Mouse (Mus musculus): ENCODE measurements around the gene Pdzrn3. TPM values are rescaled to one million over a fixed set of nuclear protein-coding genes. Genes with fewer than 3 reads are reported as not detected.

Pdzrn3 gene
- polyA plus RNA-seq, 1 experiment = 2.8 TPM

- WGBS = 97% methylated on average over 8 of the region's 8 CpGs
- no peak overlapping the region for H3K27ac ChIP-seq (ENCODE audit: control insufficient read depth, insufficient read depth, low read length)
- H3K27me3 ChIP-seq (ENCODE audit: control insufficient read depth, insufficient read depth, low read length) = no peaks in the 10 kb centered on the region
- no peak for DNase-seq
- H3K4me1 ChIP-seq (replicated peaks; ENCODE audit: control insufficient read depth, insufficient read depth, low read length) = no peaks in the 10 kb centered on the region
- no peak for TF ChIP-seq POLR2A (IDR thresholded peaks at IDR 0.05; ENCODE audit: control insufficient read depth, extremely low read depth, insufficient read depth, low read length, poor library complexity)
- TF ChIP-seq CTCF (IDR thresholded peaks at IDR 0.05; ENCODE audit: borderline replicate concordance, control insufficient read depth, extremely low read depth, insufficient read depth, low read length, poor library complexity) = no peak
- H3K36me3 ChIP-seq (ENCODE audit: control insufficient read depth, insufficient read depth, low read length) = no peaks in the 10 kb centered on the region
- no peak overlapping the region for H3K4me3 ChIP-seq (ENCODE audit: control insufficient read depth, insufficient read depth, low read length)
Observed at GRCm38 (mm10) chr6:101301154-101301553, 76.5 kb downstream of the Pdzrn3 start.

GRCm38 (mm10) chr6:101299434-101299833 is 78.3 kb downstream of the Pdzrn3 start:
- no peaks in the 10 kb centered on the region for H3K36me3 ChIP-seq (ENCODE audit: control insufficient read depth, insufficient read depth, low read length)
- no peak overlapping the region for H3K4me3 ChIP-seq (ENCODE audit: control insufficient read depth, insufficient read depth, low read length)
- H3K4me1 ChIP-seq (replicated peaks; ENCODE audit: control insufficient read depth, insufficient read depth, low read length) = no peaks in the 10 kb centered on the region
- no peaks in the 10 kb centered on the region for H3K27me3 ChIP-seq (ENCODE audit: control insufficient read depth, insufficient read depth, low read length)
- no peak for DNase-seq
- no peak overlapping the region for H3K27ac ChIP-seq (ENCODE audit: control insufficient read depth, insufficient read depth, low read length)
- no peak for TF ChIP-seq CTCF (IDR thresholded peaks at IDR 0.05; ENCODE audit: borderline replicate concordance, control insufficient read depth, extremely low read depth, insufficient read depth, low read length, poor library complexity)
- TF ChIP-seq POLR2A (IDR thresholded peaks at IDR 0.05; ENCODE audit: control insufficient read depth, extremely low read depth, insufficient read depth, low read length, poor library complexity) = no peak
- 58% methylated on average over 2 of the region's 2 CpGs for WGBS

GRCm38 (mm10) chr6:101297563-101298520 is 79.9 kb downstream of the Pdzrn3 start:
- no peaks in the 10 kb centered on the region for H3K27me3 ChIP-seq (ENCODE audit: control insufficient read depth, insufficient read depth, low read length)

GRCm38 (mm10) chr6:101296997-101297396 is 80.7 kb downstream of the Pdzrn3 start:
- no peak for TF ChIP-seq POLR2A (IDR thresholded peaks at IDR 0.05; ENCODE audit: control insufficient read depth, extremely low read depth, insufficient read depth, low read length, poor library complexity)
- TF ChIP-seq CTCF (IDR thresholded peaks at IDR 0.05; ENCODE audit: borderline replicate concordance, control insufficient read depth, extremely low read depth, insufficient read depth, low read length, poor library complexity) = no peak
- H3K4me3 ChIP-seq (ENCODE audit: control insufficient read depth, insufficient read depth, low read length) = no peak overlapping the region
- 62% methylated on average over 8 of the region's 8 CpGs for WGBS
- H3K4me1 ChIP-seq (replicated peaks; ENCODE audit: control insufficient read depth, insufficient read depth, low read length) = no peaks in the 10 kb centered on the region
- H3K27me3 ChIP-seq (ENCODE audit: control insufficient read depth, insufficient read depth, low read length) = no peaks in the 10 kb centered on the region
- H3K36me3 ChIP-seq (ENCODE audit: control insufficient read depth, insufficient read depth, low read length) = no peaks in the 10 kb centered on the region
- H3K27ac ChIP-seq (ENCODE audit: control insufficient read depth, insufficient read depth, low read length) = no peak overlapping the region
- no peak for DNase-seq

More at GRCm38 (mm10) chr6:101297563-101298520, 79.9 kb downstream of the Pdzrn3 start:
- 89% methylated on average over 15 of the region's 15 CpGs for WGBS
- no peak overlapping the region for H3K4me3 ChIP-seq (ENCODE audit: control insufficient read depth, insufficient read depth, low read length)
- no peaks in the 10 kb centered on the region for H3K36me3 ChIP-seq (ENCODE audit: control insufficient read depth, insufficient read depth, low read length)
- no peak overlapping the region for H3K27ac ChIP-seq (ENCODE audit: control insufficient read depth, insufficient read depth, low read length)
- no peak for TF ChIP-seq CTCF (IDR thresholded peaks at IDR 0.05; ENCODE audit: borderline replicate concordance, control insufficient read depth, extremely low read depth, insufficient read depth, low read length, poor library complexity)
- TF ChIP-seq POLR2A (IDR thresholded peaks at IDR 0.05; ENCODE audit: control insufficient read depth, extremely low read depth, insufficient read depth, low read length, poor library complexity) = no peak
- no peak for DNase-seq
- no peaks in the 10 kb centered on the region for H3K4me1 ChIP-seq (replicated peaks; ENCODE audit: control insufficient read depth, insufficient read depth, low read length)

- WGBS = 88% methylated on average over 8 of the region's 8 CpGs
Observed at GRCm38 (mm10) chr6:101296280-101296679, 81.4 kb downstream of the Pdzrn3 start.

GRCm38 (mm10) chr6:101293036-101293572 is 84.6 kb downstream of the Pdzrn3 start:
- DNase-seq = no peak
- WGBS = 81% methylated on average over 12 of the region's 12 CpGs

More at GRCm38 (mm10) chr6:101296280-101296679, 81.4 kb downstream of the Pdzrn3 start:
- Histone ChIP-seq H3K4me3 (ENCODE audit: control insufficient read depth, insufficient read depth, low read length) (no peak overlapping the region), H3K36me3 (ENCODE audit: control insufficient read depth, insufficient read depth, low read length) (no peaks in the 10 kb centered on the region), H3K27me3 (ENCODE audit: control insufficient read depth, insufficient read depth, low read length) (no peaks in the 10 kb centered on the region), H3K4me1 (replicated peaks; ENCODE audit: control insufficient read depth, insufficient read depth, low read length) (no peaks in the 10 kb centered on the region), H3K27ac (ENCODE audit: control insufficient read depth, insufficient read depth, low read length) (no peak overlapping the region)
- no peak for DNase-seq
- no peak for TF ChIP-seq CTCF (IDR thresholded peaks at IDR 0.05; ENCODE audit: borderline replicate concordance, control insufficient read depth, extremely low read depth, insufficient read depth, low read length, poor library complexity)
- TF ChIP-seq POLR2A (IDR thresholded peaks at IDR 0.05; ENCODE audit: control insufficient read depth, extremely low read depth, insufficient read depth, low read length, poor library complexity) = no peak

More at GRCm38 (mm10) chr6:101293036-101293572, 84.6 kb downstream of the Pdzrn3 start:
- TF ChIP-seq CTCF (IDR thresholded peaks at IDR 0.05; ENCODE audit: borderline replicate concordance, control insufficient read depth, extremely low read depth, insufficient read depth, low read length, poor library complexity) (no peak), POLR2A (IDR thresholded peaks at IDR 0.05; ENCODE audit: control insufficient read depth, extremely low read depth, insufficient read depth, low read length, poor library complexity) (no peak)
- Histone ChIP-seq H3K4me1 (replicated peaks; ENCODE audit: control insufficient read depth, insufficient read depth, low read length) (no peaks in the 10 kb centered on the region), H3K36me3 (ENCODE audit: control insufficient read depth, insufficient read depth, low read length) (no peaks in the 10 kb centered on the region), H3K4me3 (ENCODE audit: control insufficient read depth, insufficient read depth, low read length) (no peak overlapping the region), H3K27ac (ENCODE audit: control insufficient read depth, insufficient read depth, low read length) (no peak overlapping the region), H3K27me3 (ENCODE audit: control insufficient read depth, insufficient read depth, low read length) (no peaks in the 10 kb centered on the region)
